Mouse (Mus musculus): ENCODE results near the gene Taar8c.
"Not testable (repeated sequence)": the region's sequence is repeated elsewhere in the genome, so short reads cannot be mapped to it uniquely, and the experiment has no call there.

Gene Taar8c

GRCm38 (mm10) chr10:24074751-24075150 is 27.0 kb downstream of the Taar8c start:
- DNase-seq (ENCODE audit: low spot score) = not testable (repeated sequence)

GRCm38 (mm10) chr10:24058986-24059385 is 42.7 kb downstream of the Taar8c start:
- DNase-seq (ENCODE audit: low spot score) = no peak

- no peak for DNase-seq (ENCODE audit: low spot score)
Measured at GRCm38 (mm10) chr10:24052039-24052438, 49.7 kb downstream of the Taar8c start.

Data from ovary, postnatal 14 days (tissue).